Mouse (Mus musculus): ENCODE data around the gene Art3. TPM values are rescaled to one million over a fixed set of nuclear protein-coding genes. Genes with fewer than 3 reads are reported as not detected.

Art3 gene
- polyA plus RNA-seq, 1 experiment from 2014 or later, result 59.2 TPM

DNA sequence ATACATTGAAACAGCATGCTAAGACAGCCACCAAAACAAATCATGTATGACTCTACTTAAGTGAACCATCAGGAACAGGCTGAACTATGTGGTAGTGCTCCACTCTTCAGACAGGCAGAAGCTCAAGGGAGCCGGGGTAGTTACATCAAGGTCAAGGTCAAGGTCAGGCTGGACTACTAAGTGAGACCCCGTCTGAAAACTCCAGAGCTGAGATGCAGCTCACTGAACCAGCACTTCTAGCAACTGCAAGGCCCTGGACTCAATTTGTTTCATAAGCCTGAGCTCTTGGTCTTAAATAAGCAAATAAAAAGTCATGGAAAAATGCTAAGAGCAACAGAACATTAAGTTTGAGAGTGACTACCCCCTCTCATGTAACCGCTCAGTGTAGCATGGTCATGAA, 27.3 kb upstream of the Art3 start:
- Histone ChIP-seq H3K4me1 (ENCODE audit: control insufficient read depth in 2 of 2, insufficient read depth in 2 of 2, low read length in 2 of 2) (peaks cover 0 to 10% of the 10 kb centered on the region in 2 experiments), H3K9ac (ENCODE audit: low read length) (no peak overlapping the region), H3K36me3 (ENCODE audit: control insufficient read depth, insufficient read depth, low read length) (peaks cover 71% of the 10 kb centered on the region), H3K4me3 (ENCODE audit: control insufficient read depth in 1 of 2, insufficient read depth in 1 of 2, low read depth in 1 of 2, low read length in 2 of 2) (no peak overlapping the region), H3K9me3 (ENCODE audit: control insufficient read depth, low read length) (no peaks in the 10 kb centered on the region), H3K4me2 (ENCODE audit: low read length) (no peak overlapping the region), H3K27me3 (ENCODE audit: control insufficient read depth, insufficient read depth, low read length) (no peaks in the 10 kb centered on the region), H3K27ac (replicated peaks in 1 of 2; ENCODE audit: control insufficient read depth in 1 of 2, insufficient read depth in 1 of 2, low read depth in 2 of 2, low read length in 2 of 2) (no peak overlapping the region)
- no peak for ATAC-seq (ENCODE audit: insufficient number of reproducible peaks, insufficient read depth, low FRiP score, low read depth)
- WGBS, result 58% methylated on average over 3 of the region's 3 CpGs

- H3K36me3 ChIP-seq (ENCODE audit: control insufficient read depth, insufficient read depth, low read length), result peaks cover 16% of the 10 kb centered on the region
- 2% methylated on average over 41 of the region's 41 CpGs for WGBS
- H3K9me3 ChIP-seq (ENCODE audit: control insufficient read depth, low read length), result no peaks in the 10 kb centered on the region
- H3K9ac ChIP-seq (ENCODE audit: low read length), result peak within 1 kb of the TSS; percentile 89
- H3K4me2 ChIP-seq (ENCODE audit: low read length), result peak within 1 kb of the TSS; percentile 77
- peak; percentile 75 for ATAC-seq (ENCODE audit: insufficient number of reproducible peaks, insufficient read depth, low FRiP score, low read depth)
- H3K4me3 ChIP-seq (ENCODE audit: control insufficient read depth in 1 of 2, insufficient read depth in 1 of 2, low read depth in 1 of 2, low read length in 2 of 2), result peak within 1 kb of the TSS; percentile 91
- peak within 1 kb of the TSS; percentile 53 to 65; a peak in 3 of 4 replicates for H3K27ac ChIP-seq (replicated peaks in 1 of 2; ENCODE audit: control insufficient read depth in 1 of 2, insufficient read depth in 1 of 2, low read depth in 2 of 2, low read length in 2 of 2)
- H3K4me1 ChIP-seq (ENCODE audit: control insufficient read depth in 2 of 2, insufficient read depth in 2 of 2, low read length in 2 of 2), result peaks cover 0 to 13% of the 10 kb centered on the region in 2 experiments
- no peaks in the 10 kb centered on the region for H3K27me3 ChIP-seq (ENCODE audit: control insufficient read depth, insufficient read depth, low read length)
These were observed 21.7 kb upstream of the Art3 start, which contains the start of gene Sdad1 for GRCm38 (mm10) chr5:92309681-92310511. Sdad1 (minus strand) TSS chr5:92310479.

GRCm38 (mm10) chr5:92312046-92312715, 19.4 kb upstream of the Art3 start:
- H3K4me3 ChIP-seq (ENCODE audit: control insufficient read depth in 1 of 2, insufficient read depth in 1 of 2, low read depth in 1 of 2, low read length in 2 of 2), result no peak overlapping the region
- no peak overlapping the region for H3K9ac ChIP-seq (ENCODE audit: low read length)
- WGBS, result 12% methylated on average over 13 of the region's 13 CpGs
- no peaks in the 10 kb centered on the region for H3K9me3 ChIP-seq (ENCODE audit: control insufficient read depth, low read length)
- no peaks in the 10 kb centered on the region for H3K27me3 ChIP-seq (ENCODE audit: control insufficient read depth, insufficient read depth, low read length)
- 0 out of 2 replicates have a peak, but pooled peaks cover 6% of the 10 kb centered on the region for H3K36me3 ChIP-seq (ENCODE audit: control insufficient read depth, insufficient read depth, low read length)
- no peak overlapping the region for H3K27ac ChIP-seq (replicated peaks in 1 of 2; ENCODE audit: control insufficient read depth in 1 of 2, insufficient read depth in 1 of 2, low read depth in 2 of 2, low read length in 2 of 2)
- 0 out of 2 replicates have a peak overlapping the region, but pooled peaks have one; percentile 4 for H3K4me2 ChIP-seq (ENCODE audit: low read length)
- H3K4me1 ChIP-seq (ENCODE audit: control insufficient read depth in 2 of 2, insufficient read depth in 2 of 2, low read length in 2 of 2), result peaks cover 0 to 13% of the 10 kb centered on the region in 2 experiments
- no peak for ATAC-seq (ENCODE audit: insufficient number of reproducible peaks, insufficient read depth, low FRiP score, low read depth)

DNA sequence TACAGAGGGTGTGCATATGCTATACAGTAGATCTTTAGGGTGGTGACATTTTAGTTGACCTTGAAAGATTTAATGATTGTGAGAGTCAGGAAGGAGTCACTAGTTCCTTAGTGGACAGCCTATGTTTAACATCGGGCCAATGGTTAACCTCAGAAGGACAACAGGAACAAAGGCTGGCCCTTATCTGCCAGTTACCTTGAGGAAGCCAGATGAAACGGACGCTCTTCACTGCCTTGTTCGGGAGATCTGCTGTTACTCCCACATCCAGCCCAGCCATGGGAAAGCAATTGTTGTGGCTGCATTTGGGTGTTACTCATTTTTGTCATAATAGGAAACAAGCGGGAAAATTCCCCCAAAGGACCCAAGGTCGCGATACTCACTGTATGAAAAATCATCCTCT, 17.9 kb upstream of the Art3 start:
- H3K27ac ChIP-seq (replicated peaks in 1 of 2; ENCODE audit: control insufficient read depth in 1 of 2, insufficient read depth in 1 of 2, low read depth in 2 of 2, low read length in 2 of 2), result no peak overlapping the region
- no peak overlapping the region for H3K4me3 ChIP-seq (ENCODE audit: control insufficient read depth in 1 of 2, insufficient read depth in 1 of 2, low read depth in 1 of 2, low read length in 2 of 2)
- H3K4me1 ChIP-seq (ENCODE audit: control insufficient read depth in 2 of 2, insufficient read depth in 2 of 2, low read length in 2 of 2), result peaks cover 0 to 11% of the 10 kb centered on the region in 2 experiments
- WGBS, result 44% methylated on average over 7 of the region's 7 CpGs
- no peak overlapping the region for H3K4me2 ChIP-seq (ENCODE audit: low read length)
- no peaks in the 10 kb centered on the region for H3K36me3 ChIP-seq (ENCODE audit: control insufficient read depth, insufficient read depth, low read length)
- ATAC-seq (ENCODE audit: insufficient number of reproducible peaks, insufficient read depth, low FRiP score, low read depth), result no peak
- no peaks in the 10 kb centered on the region for H3K27me3 ChIP-seq (ENCODE audit: control insufficient read depth, insufficient read depth, low read length)
- H3K9ac ChIP-seq (ENCODE audit: low read length), result no peak overlapping the region
- H3K9me3 ChIP-seq (ENCODE audit: control insufficient read depth, low read length), result no peaks in the 10 kb centered on the region

DNA sequence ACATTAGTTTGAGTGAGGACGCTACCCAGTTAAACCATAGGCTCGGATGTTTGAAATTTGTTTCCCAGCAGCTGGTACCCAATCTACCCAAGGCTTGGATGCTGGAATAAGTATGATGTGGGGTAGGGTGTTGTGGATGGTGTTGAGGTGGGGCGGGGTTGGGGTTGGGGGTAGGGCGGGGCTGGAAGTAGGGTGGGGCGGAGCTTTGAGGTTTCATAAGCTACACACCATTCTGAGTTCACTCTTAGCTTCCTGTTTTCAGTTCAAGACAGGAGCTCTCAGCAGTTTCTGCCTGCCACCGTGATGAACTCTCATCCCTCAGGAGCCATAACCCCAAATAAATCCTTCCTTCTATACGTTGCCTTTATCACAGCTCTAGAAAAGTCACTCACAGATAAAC, 13.5 kb upstream of the Art3 start:
- ATAC-seq (ENCODE audit: insufficient number of reproducible peaks, insufficient read depth, low FRiP score, low read depth), result no peak
- 81% methylated on average over 7 of the region's 7 CpGs for WGBS
- Histone ChIP-seq H3K4me2 (ENCODE audit: low read length) (no peak overlapping the region), H3K27me3 (ENCODE audit: control insufficient read depth, insufficient read depth, low read length) (no peaks in the 10 kb centered on the region), H3K9ac (ENCODE audit: low read length) (no peak overlapping the region), H3K9me3 (ENCODE audit: control insufficient read depth, low read length) (no peaks in the 10 kb centered on the region), H3K4me1 (ENCODE audit: control insufficient read depth in 2 of 2, insufficient read depth in 2 of 2, low read length in 2 of 2) (peaks cover 1 to 3% of the 10 kb centered on the region in 2 experiments; a peak in 2 of 4 replicates), H3K36me3 (ENCODE audit: control insufficient read depth, insufficient read depth, low read length) (no peaks in the 10 kb centered on the region), H3K27ac (replicated peaks in 1 of 2; ENCODE audit: control insufficient read depth in 1 of 2, insufficient read depth in 1 of 2, low read depth in 2 of 2, low read length in 2 of 2) (no peak overlapping the region), H3K4me3 (ENCODE audit: control insufficient read depth in 1 of 2, insufficient read depth in 1 of 2, low read depth in 1 of 2, low read length in 2 of 2) (no peak overlapping the region)

- Histone ChIP-seq H3K4me1 (ENCODE audit: control insufficient read depth in 2 of 2, insufficient read depth in 2 of 2, low read length in 2 of 2) (peaks cover 3% of the 10 kb centered on the region in 2 experiments; a peak in 2 of 4 replicates), H3K4me2 (ENCODE audit: low read length) (no peak overlapping the region), H3K4me3 (ENCODE audit: control insufficient read depth in 1 of 2, insufficient read depth in 1 of 2, low read depth in 1 of 2, low read length in 2 of 2) (no peak overlapping the region), H3K27me3 (ENCODE audit: control insufficient read depth, insufficient read depth, low read length) (no peaks in the 10 kb centered on the region), H3K36me3 (ENCODE audit: control insufficient read depth, insufficient read depth, low read length) (no peaks in the 10 kb centered on the region), H3K27ac (replicated peaks in 1 of 2; ENCODE audit: control insufficient read depth in 1 of 2, insufficient read depth in 1 of 2, low read depth in 2 of 2, low read length in 2 of 2) (no peak overlapping the region), H3K9me3 (ENCODE audit: control insufficient read depth, low read length) (no peaks in the 10 kb centered on the region), H3K9ac (ENCODE audit: low read length) (no peak overlapping the region)
- WGBS, result 84% methylated on average over 14 of the region's 14 CpGs
- ATAC-seq (ENCODE audit: insufficient number of reproducible peaks, insufficient read depth, low FRiP score, low read depth), result no peak
These were observed 13.0 kb upstream of the Art3 start for GRCm38 (mm10) chr5:92318596-92318995.

DNA sequence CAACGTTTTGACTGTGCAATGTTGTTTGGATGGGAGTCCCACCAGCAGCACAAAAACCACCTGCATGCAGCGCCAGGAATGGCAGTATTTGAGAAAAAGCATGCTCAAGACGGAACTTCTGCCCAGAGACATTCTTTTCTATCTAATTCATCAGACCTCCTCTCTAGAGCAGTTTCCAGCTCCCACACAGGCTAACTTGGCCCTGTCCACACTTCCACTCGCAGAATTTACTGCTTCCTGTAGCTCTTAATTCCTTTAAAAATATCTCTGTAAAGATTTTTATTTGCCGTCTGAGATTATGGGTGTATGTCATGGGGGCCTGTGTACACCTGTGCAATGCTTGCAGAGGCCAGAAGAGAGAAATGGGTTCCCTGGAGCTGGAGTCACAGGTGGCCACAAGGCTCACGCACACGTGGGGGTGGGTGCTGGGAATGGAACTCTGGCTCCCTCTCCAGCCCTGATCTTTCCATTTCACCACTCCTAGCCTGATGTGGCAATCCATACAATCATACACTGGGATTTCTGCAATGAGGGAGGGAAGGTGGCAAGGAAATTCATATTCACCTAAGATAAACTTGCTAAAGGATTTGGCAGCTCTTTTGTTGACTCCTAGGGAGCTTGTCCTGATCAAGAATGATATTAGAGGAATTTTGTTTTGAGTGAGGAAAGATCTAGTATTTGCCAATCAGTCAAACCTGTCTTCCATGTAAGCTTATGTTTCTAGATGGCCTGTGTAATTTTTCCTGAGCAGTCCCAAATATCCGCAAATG, 9.8 kb upstream of the Art3 start:
- ATAC-seq (ENCODE audit: insufficient number of reproducible peaks, insufficient read depth, low FRiP score, low read depth), result no peak

More for the DNA sequence above, 9.8 kb upstream of the Art3 start:
- 56% methylated on average over 8 of the region's 8 CpGs for WGBS
- Histone ChIP-seq H3K9me3 (ENCODE audit: control insufficient read depth, low read length) (no peaks in the 10 kb centered on the region), H3K4me2 (ENCODE audit: low read length) (no peak overlapping the region), H3K4me1 (ENCODE audit: control insufficient read depth in 2 of 2, insufficient read depth in 2 of 2, low read length in 2 of 2) (peaks cover 3% of the 10 kb centered on the region in 2 experiments; a peak in 2 of 4 replicates), H3K36me3 (ENCODE audit: control insufficient read depth, insufficient read depth, low read length) (no peaks in the 10 kb centered on the region), H3K27me3 (ENCODE audit: control insufficient read depth, insufficient read depth, low read length) (no peaks in the 10 kb centered on the region), H3K9ac (ENCODE audit: low read length) (no peak overlapping the region), H3K27ac (replicated peaks in 1 of 2; ENCODE audit: control insufficient read depth in 1 of 2, insufficient read depth in 1 of 2, low read depth in 2 of 2, low read length in 2 of 2) (0 out of 4 replicates have a peak overlapping the region, but pooled peaks of 1 of the 2 experiments have one; percentile 3), H3K4me3 (ENCODE audit: control insufficient read depth in 1 of 2, insufficient read depth in 1 of 2, low read depth in 1 of 2, low read length in 2 of 2) (no peak overlapping the region)

All from heart, embryonic 14.5 days (tissue).